Mouse (Mus musculus): ENCODE results near the gene Lyrm7.

The Lyrm7 gene

GRCm38 (mm10) chr11:54801791-54802558, 58.7 kb downstream of the Lyrm7 start:
- DNase-seq (ENCODE audit: low spot score in 2 of 2), result peak in 1 of 2 experiments; percentile 69

GRCm38 (mm10) chr11:54796551-54796950, 64.2 kb downstream of the Lyrm7 start:
- no peak for DNase-seq (ENCODE audit: low spot score in 2 of 2)

- no peak for DNase-seq (ENCODE audit: low spot score in 2 of 2)
Measured at GRCm38 (mm10) chr11:54794678-54795077, 66.0 kb downstream of the Lyrm7 start.

DNA sequence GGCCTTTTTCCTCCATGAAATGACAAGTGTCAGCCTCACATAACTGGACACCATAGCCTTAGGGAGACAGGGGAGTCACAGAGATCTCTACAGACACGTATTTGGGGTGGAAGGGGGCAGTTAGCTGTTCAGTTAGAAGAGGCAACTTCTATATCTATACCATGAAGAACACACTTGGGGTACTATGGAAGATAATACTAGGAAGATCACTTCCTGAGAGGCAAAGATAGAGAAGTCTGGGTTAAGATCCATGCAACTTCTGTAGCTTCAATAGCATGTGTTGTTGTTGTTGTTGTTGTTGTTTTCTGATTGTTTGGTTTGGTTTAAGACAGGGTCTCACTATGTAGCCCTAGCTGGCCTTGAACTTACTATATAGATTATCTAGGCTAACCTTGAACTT, 67.5 kb downstream of the Lyrm7 start:
- DNase-seq (ENCODE audit: low spot score in 2 of 2), result no peak

DNA sequence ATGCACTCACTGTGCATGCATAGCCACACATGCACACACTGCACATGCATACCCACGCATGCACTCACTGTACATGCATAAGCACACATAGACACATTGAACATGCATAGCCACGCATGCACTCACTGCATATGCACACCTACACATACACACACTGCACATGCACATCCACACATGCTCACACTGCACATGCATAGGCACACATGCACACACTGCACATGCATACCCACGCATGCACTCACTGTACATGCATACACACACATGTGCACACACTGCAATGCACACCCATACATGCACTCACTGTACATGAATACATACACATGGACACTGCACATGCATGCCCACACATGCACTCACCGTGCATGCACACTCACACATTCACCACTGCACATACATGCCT, 69.3 kb downstream of the Lyrm7 start:
- no peak for DNase-seq (ENCODE audit: low spot score in 2 of 2)

DNA sequence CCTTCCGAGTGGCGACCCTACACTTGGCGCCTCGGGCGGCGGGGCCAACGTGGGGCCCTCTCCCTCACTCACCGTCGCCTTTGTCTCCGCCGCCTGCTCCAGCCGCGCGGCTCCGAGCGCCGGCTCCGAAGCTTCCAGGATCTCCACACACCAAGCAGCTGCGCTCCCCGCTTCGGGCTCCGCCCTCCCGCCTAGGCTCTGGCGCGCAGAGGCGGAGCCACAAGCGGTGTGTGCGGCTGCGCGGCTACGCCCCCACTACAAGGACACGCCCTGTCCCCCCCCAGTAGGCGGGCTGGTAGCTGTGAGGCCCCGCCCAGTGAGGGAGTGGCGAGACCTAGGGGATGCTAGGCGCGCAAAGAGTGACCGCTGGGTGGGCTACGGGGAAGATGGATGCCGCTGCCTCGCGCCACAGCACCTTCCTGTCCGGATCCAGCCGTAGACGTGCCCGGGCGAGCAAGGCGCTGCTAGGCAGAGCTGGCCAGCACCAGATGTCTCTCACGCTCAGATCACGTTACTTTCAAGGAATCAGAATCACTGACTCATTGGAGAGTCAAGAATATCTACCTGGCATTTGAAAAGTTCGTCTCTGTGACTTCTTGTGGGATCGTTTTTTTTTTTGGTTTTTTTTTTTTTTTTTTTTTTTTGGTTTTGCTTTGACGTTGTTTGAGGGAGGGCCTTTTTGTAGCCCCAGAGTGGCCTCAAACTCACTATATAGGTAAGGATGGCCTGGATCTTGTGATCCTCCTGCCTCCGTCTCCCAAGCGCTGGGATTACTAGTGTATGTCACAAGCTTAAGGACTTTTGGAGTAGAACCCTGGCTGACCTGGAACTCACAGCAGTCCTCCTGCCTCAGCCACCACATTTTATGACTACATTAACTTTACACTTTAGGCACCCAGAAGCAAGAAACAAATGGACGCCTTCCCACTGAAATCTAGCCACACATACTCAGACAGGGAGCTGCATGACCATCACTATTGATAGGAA, 72.9 kb downstream of the Lyrm7 start, which contains the start of gene Cdc42se2:
Cdc42se2 (minus strand) TSS at position 188 of the 987 bp plus-strand sequence.
- peak; percentile 94 to 97 for DNase-seq (ENCODE audit: low spot score in 2 of 2)

DNA sequence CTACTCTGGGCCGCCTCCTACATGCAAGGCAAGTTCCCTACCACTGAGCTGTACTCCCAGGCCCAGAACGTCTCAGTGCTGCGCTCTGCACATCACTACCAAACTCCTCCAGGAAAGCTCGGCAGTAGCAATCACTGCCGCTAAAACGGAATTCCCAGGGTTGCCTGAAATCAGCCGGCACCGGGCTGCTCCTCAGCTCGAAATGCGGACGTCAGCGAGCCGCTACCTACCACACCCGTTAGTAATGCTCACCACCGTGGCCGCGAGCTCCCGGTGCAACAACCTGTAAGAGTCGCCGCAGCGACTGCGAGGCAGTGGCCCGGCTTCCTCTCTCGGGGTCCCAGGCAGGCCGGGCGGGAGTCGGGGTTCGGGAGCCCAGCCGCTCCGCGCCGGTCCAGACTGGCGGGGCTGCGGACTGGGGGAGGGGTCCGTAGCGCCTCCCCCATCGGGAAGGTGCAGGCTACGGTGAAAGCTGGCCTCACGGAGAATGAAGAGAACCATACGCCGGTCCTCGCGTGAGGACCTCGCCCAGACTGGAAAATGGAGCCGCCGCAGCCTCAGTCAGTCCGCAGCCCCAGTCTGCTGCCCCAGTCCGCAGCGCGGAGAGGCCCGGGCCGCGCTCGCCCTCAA, 73.7 kb downstream of the Lyrm7 start:
- DNase-seq (ENCODE audit: low spot score in 2 of 2), result peak in 1 of 2 experiments; percentile 70

GRCm38 (mm10) chr11:54785566-54785965, 75.2 kb downstream of the Lyrm7 start:
- no peak for DNase-seq (ENCODE audit: low spot score in 2 of 2)

GRCm38 (mm10) chr11:54784436-54784835, 76.3 kb downstream of the Lyrm7 start:
- no peak for DNase-seq (ENCODE audit: low spot score in 2 of 2)

GRCm38 (mm10) chr11:54782253-54782652, 78.5 kb downstream of the Lyrm7 start:
- DNase-seq (ENCODE audit: low spot score in 2 of 2), result no peak

DNA sequence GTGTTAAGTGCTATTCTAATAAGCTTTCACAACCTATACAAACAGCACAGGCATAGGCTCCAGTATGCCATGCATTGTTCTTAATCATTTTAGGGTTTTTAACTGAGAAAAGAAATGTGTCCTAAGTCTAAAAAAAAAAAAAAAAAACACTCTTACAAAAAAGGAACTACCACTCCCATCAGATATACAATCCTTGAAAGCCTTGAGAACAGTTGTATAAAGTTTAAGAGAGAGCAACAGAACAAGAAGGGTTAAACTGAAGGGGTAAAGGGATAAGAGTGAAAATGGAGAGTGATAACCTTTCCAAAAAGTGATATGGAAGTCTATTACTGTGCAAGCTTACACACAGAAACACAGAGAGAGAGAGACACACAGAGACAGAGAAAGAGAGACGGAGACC, 80.8 kb downstream of the Lyrm7 start:
- DNase-seq (ENCODE audit: low spot score in 2 of 2), result no peak

- peak in 1 of 2 experiments; percentile 26 for DNase-seq (ENCODE audit: low spot score in 2 of 2)
Measured at GRCm38 (mm10) chr11:54778131-54778844, 82.4 kb downstream of the Lyrm7 start.

GRCm38 (mm10) chr11:54777387-54778130, 83.2 kb downstream of the Lyrm7 start:
- DNase-seq (ENCODE audit: low spot score in 2 of 2), result no peak
